Mouse (Mus musculus) heart, embryonic 13.5 days (tissue): ENCODE results near the gene Slc39a13. TPM values are rescaled to one million over a fixed set of nuclear protein-coding genes. Genes with fewer than 3 reads are reported as not detected.
A peak's percentile ranks its signal among the peaks of the same experiment; 100 is the strongest.

Experiments used
- ATAC-seq: fragments of 200-750 bp; cut with Nextera tagmentation; 2 replicates; pipeline ENCODE4 v1.8.0; 2017; ENCODE audit warnings: moderate TSS enrichment; ENCODE audit not compliant: insufficient number of reproducible peaks, low FRiP score, low TSS enrichment; ENCODE audit errors: extremely low read depth
- H3K27ac ChIP-seq: fragments of 300-500 bp; sonication (generic); replicated peaks from 2 replicates; pipeline ENCODE4 v1.5.1; 2015; ENCODE audit warnings: moderate library complexity, mild to moderate bottlenecking, inconsistent platforms
- H3K27me3 ChIP-seq: fragments of 300-500 bp; sonication (generic); replicated peaks from 2 replicates; pipeline ENCODE4 v1.6.1; 2015; ENCODE audit warnings: mild to moderate bottlenecking, inconsistent platforms
- H3K36me3 ChIP-seq: fragments of 300-500 bp; sonication (generic); 2 replicates; pipeline ENCODE4 v1.6.1; 2015; ENCODE audit warnings: mild to moderate bottlenecking, inconsistent platforms
- H3K4me1 ChIP-seq: fragments of 300-500 bp; sonication (generic); 2 replicates; pipeline ENCODE4 v1.6.1; 2015; ENCODE audit warnings: inconsistent platforms
- H3K4me2 ChIP-seq: fragments of 300-500 bp; sonication (generic); 2 replicates; pipeline ENCODE4 v1.6.1; 2015; ENCODE audit warnings: inconsistent platforms, mild to moderate bottlenecking, moderate library complexity
- H3K4me3 ChIP-seq: fragments of 300-500 bp; sonication (generic); 2 replicates; pipeline ENCODE4 v1.5.1; 2015; ENCODE audit warnings: moderate library complexity, mild to moderate bottlenecking, inconsistent platforms
- H3K9ac ChIP-seq: fragments of 300-500 bp; sonication (generic); 2 replicates; pipeline ENCODE4 v1.6.1; 2015; ENCODE audit warnings: inconsistent platforms, mild to moderate bottlenecking, moderate library complexity
- H3K9me3 ChIP-seq: fragments of 300-500 bp; sonication (generic); 2 replicates; pipeline ENCODE4 v1.6.1; 2016; ENCODE audit warnings: inconsistent platforms
- WGBS: fragments of 180-500 bp; shearing (Covaris S2); methylation state at CpG from one replicate; pipeline ENCODE4 v1.1.7; 2015; ENCODE audit warnings: mixed read lengths; 5-methylcytosine and 5-hydroxymethylcytosine counted together
- polyA plus RNA-seq: library from polyadenylated mRNA; unstranded; fragments of >200 nt; fragmentation: Nextera tagmentation; extraction: Ambion mirVana; gene quantifications from 2 replicates; pipeline ENCODE4 v1.2.1, GENCODE M21; 2015

Slc39a13 gene
- polyA plus RNA-seq = 45.0 and 55.5 TPM in 2 replicates

DNA sequence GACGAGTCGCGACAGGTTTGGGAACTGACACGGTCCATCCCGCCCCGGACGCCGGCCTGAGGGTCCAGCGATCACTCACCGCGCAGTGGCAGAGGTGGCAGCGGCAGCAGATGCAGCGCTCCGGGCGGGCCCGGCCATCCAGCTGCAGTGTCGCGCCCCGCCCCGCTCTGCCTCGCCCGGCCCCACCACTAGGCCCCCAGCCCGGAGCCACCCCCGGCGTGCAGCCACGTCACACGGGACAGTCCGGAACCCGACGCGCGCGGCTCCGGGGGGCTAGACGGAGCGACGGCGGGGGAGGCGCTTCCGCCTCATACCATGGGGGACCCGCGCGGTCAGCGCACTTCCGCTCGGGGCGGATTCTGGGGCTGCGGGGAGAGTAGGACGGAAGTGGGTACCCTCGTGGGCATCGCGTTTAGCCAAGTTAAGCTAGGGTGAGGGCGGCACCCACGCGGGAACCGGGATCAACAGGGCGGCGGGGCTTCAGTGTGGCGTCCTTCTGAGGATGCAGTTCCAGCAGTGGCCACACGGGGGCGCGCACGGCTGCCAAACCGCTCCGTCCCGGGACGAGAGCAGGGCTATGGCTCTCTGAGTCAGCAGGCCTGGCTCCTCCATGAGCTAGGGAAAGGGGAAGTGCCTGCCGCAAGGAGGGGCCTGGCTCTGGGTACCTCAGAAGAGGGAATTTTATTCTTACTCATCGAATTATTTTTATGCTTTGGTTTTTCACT lies at the start of gene Slc39a13:
Gene Slc39a13 (minus strand): TSS at position 342 of the 725 bp plus-strand sequence.
- peak; percentile 95 for ATAC-seq
- H3K4me1 ChIP-seq = peaks cover 33% of the 10 kb centered on the region
- peak within 1 kb of the TSS; percentile 90 for H3K9ac ChIP-seq
- H3K4me3 ChIP-seq = peak within 1 kb of the TSS; percentile 78
- H3K36me3 ChIP-seq = peaks cover 29% of the 10 kb centered on the region
- H3K27me3 ChIP-seq = no peaks in the 10 kb centered on the region
- under 1% methylated on average over 68 of the region's 69 CpGs for WGBS
- H3K4me2 ChIP-seq = peak within 1 kb of the TSS; percentile 82
- H3K27ac ChIP-seq = peak within 1 kb of the TSS; percentile 91
- no peaks in the 10 kb centered on the region for H3K9me3 ChIP-seq

DNA sequence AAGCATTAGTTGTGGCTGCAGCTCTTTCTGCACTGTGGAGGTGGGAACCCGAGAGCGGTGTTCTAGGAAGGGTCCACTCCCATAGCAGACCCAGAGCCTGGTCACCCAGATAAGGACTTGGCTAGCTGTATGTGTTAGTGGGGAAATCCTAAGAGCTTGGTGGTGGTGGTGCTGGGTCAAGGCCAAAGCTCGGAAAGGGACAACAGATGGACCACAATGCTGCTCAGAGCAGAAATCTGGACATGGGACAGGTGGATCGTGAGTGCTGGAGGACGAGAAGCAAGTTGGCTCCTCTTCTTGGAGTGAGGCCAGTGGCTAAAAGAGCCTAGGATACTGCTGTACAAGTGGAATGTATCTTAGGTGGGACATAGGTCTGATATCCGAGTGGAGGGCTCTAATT lies 49.3 kb upstream of the Slc39a13 start:
- no peaks in the 10 kb centered on the region for H3K27me3 ChIP-seq
- no peak for ATAC-seq
- 31% methylated on average over 6 of the region's 6 CpGs for WGBS
- H3K4me3 ChIP-seq = peak overlapping the region; percentile 75
- H3K4me2 ChIP-seq = peak overlapping the region; percentile 81
- H3K9ac ChIP-seq = peak overlapping the region; percentile 95
- H3K36me3 ChIP-seq = peaks cover 55% of the 10 kb centered on the region
- peaks cover 62% of the 10 kb centered on the region for H3K4me1 ChIP-seq
- no peaks in the 10 kb centered on the region for H3K9me3 ChIP-seq
- H3K27ac ChIP-seq = peak overlapping the region; percentile 98

DNA sequence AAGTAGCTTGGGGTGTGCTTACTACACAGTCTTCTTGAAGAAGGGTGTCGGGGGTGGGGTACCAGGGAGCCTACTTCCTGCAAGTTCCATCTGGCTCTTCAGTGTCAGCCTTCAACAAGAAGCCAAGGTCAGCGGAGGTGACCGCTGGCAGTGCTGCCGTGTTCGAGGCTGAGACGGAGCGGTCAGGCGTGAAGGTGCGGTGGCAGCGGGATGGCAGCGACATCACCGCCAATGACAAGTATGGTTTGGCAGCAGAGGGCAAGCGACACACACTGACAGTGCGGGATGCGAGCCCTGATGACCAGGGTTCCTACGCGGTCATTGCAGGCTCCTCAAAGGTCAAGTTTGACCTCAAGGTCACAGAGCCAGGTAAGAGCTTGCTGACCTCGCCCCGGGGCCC lies 48.8 kb upstream of the Slc39a13 start:
- Histone ChIP-seq H3K9me3 (no peaks in the 10 kb centered on the region), H3K4me3 (peak overlapping the region; percentile 75), H3K4me1 (peaks cover 57% of the 10 kb centered on the region), H3K4me2 (peak overlapping the region; percentile 81), H3K27ac (peak overlapping the region; percentile 98), H3K36me3 (peaks cover 50% of the 10 kb centered on the region), H3K9ac (peak overlapping the region; percentile 95), H3K27me3 (no peaks in the 10 kb centered on the region)
- ATAC-seq = no peak
- whole genome bisulfite sequencing = 46% methylated on average over 19 of the region's 19 CpGs

DNA sequence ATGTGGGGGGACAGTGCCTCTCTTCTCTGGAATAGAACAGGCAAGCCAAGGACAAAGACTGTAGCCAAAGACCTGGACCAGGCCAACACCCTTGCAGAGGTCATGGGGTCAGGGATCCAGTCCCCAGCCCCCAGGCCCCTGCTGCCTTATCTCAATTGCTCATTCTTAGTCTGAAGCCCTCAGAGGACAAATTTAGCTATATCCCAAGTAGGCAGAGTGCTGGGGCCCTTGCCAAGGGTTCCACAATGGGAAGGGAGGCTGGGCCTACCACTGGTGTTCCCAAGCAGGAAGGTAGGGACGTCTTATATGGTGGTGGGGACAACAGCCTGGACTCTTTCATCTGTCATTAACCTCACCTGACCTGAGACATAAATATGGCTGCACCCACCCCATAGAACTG lies 48.4 kb upstream of the Slc39a13 start:
- Histone ChIP-seq H3K36me3 (peaks cover 46% of the 10 kb centered on the region), H3K4me2 (peak overlapping the region; percentile 81), H3K4me3 (peak overlapping the region; percentile 75), H3K27me3 (no peaks in the 10 kb centered on the region), H3K9ac (peak overlapping the region; percentile 95), H3K4me1 (peaks cover 53% of the 10 kb centered on the region), H3K9me3 (no peaks in the 10 kb centered on the region), H3K27ac (peak overlapping the region; percentile 98)
- ATAC-seq = peak; percentile 34; the same call in 1 of the 2 replicates
- WGBS = 35% methylated on average over 1 of the region's 1 CpGs

DNA sequence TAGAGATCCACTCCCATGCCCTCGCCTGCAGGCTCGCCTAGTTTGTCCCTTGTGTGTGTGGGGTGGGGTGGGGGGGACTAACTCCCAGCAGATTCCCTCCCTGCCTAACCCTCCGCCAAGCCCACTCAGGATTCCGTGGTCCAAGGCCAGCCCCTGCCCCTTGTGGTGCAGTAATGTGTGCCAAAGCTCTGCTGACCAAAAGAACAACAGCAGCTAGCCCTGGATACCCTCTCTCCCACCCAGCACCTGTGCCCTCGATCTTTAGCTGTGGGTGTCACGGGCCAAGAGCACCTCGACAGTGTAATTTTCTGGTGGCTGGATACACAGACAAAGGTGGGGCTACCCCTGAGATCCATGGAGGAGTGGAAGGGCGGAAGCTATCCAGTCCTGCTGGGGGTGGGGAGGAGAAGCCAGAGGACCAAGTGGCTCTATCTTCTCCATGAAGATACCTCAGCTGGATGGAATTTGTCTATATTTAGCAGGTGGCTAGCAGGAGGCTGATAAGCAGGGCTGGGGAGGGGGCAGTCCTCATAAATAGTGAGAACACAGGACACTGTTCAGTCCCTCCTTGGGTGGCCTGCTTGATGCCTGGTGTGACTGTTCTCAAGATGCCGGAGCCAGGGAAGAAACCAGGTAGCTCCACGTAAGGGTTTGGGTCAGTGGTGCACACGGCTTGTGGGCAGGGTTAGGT lies 47.5 kb upstream of the Slc39a13 start, which contains the start of gene Mybpc3:
Gene Mybpc3 (plus strand): TSS at position 560 of the 691 bp plus-strand sequence.
- ATAC-seq = peak; percentile 33; the same call in 1 of the 2 replicates
- Histone ChIP-seq H3K27me3 (no peaks in the 10 kb centered on the region), H3K27ac (peak within 1 kb of the TSS; percentile 98), H3K4me2 (peak within 1 kb of the TSS; percentile 81), H3K9me3 (no peaks in the 10 kb centered on the region), H3K4me1 (peaks cover 51% of the 10 kb centered on the region), H3K9ac (peak within 1 kb of the TSS; percentile 95), H3K36me3 (peaks cover 37% of the 10 kb centered on the region), H3K4me3 (peak within 1 kb of the TSS; percentile 75)
- 34% methylated on average over 11 of the region's 11 CpGs for WGBS

DNA sequence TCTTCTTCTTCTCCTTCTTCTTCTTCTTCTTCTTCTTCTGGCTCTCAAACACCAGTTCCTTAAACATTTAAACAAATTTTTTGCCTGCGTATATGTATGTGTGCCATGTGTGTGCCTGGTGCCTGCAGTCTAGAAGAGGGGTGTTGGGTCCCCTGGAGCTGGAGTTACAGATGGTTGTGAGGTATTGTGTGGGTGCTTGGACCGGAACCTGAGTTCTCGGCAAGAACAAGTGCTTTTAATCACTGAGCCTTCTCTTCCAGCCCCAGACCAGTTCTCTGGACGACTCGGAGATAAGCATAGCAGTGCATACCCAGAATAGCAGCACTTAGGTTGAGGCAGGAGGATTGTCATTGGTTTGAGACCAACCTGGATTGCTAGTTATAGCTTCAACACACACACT lies 46.6 kb upstream of the Slc39a13 start:
- Histone ChIP-seq H3K36me3 (peaks cover 28% of the 10 kb centered on the region), H3K27ac (peak overlapping the region; percentile 98), H3K4me3 (peak overlapping the region; percentile 75), H3K27me3 (no peaks in the 10 kb centered on the region), H3K9ac (0 out of 2 replicates have a peak overlapping the region, but pooled peaks have one; percentile 30), H3K4me2 (peak overlapping the region; percentile 81), H3K4me1 (peaks cover 50% of the 10 kb centered on the region), H3K9me3 (no peaks in the 10 kb centered on the region)
- WGBS = 34% methylated on average over 5 of the region's 5 CpGs
- no peak for ATAC-seq

DNA sequence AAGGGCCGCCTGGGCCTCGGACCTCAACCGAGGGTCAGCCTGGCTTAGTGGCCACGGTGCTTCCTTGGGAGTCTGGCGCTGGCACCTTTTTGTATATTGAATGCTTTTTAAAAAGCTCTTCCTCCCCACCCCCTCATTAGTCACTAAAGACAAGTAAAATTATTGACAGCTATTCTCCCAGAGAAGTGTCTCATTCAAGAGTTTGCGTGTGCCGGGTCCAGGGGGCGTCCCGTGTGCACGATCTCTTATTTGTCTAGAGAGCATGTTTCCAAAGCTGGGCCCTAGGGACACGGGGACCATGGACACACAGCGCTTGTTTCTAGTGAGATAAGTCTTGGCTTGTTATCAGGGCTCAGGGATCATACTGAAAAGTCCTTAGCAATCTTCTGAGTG lies 45.4 kb upstream of the Slc39a13 start:
- Histone ChIP-seq H3K9ac (peak overlapping the region; percentile 84), H3K27ac (peak overlapping the region; percentile 61), H3K4me2 (peak overlapping the region; percentile 88), H3K9me3 (no peaks in the 10 kb centered on the region), H3K36me3 (peaks cover 15% of the 10 kb centered on the region), H3K27me3 (no peaks in the 10 kb centered on the region), H3K4me1 (peaks cover 39% of the 10 kb centered on the region), H3K4me3 (peak overlapping the region; percentile 55)
- no peak for ATAC-seq
- 28% methylated on average over 12 of the region's 12 CpGs for WGBS

DNA sequence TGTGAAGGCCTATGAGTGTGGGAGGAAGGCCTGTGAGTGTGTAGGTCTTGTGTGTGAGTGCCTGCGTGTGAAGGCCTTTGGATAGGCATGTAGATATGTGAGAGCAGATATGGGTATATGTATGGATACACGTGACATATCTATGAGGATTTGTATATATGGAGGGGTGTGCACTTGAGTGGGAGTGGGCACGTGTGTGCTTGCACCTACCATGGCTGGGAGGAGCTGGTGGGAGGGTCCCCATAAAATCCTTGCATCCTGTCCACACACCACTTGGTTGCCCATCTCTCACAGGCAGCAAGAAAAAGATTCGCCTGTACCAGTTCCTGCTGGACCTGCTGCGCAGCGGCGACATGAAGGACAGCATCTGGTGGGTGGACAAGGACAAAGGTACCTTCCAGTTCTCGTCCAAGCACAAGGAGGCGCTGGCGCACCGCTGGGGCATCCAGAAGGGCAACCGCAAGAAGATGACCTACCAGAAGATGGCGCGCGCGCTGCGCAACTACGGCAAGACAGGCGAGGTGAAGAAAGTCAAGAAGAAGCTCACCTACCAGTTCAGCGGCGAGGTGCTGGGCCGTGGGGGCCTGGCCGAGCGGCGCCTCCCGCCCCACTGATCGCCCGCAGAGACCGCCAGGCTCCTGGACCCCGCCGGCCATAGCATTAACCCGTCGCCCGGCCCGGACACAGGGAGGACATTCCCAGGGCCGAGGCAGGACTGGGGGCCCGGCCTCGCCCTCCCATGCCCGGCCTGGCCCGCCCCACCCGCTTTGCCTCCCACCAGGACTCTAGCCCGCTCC lies 44.8 kb upstream of the Slc39a13 start:
- WGBS = 8% methylated on average over 35 of the region's 42 CpGs
- ATAC-seq = no peak
- Histone ChIP-seq H3K4me2 (peak overlapping the region; percentile 88), H3K27ac (peak overlapping the region; percentile 61), H3K4me3 (peak overlapping the region; percentile 55), H3K36me3 (peaks cover 9% of the 10 kb centered on the region), H3K27me3 (no peaks in the 10 kb centered on the region), H3K9me3 (no peaks in the 10 kb centered on the region), H3K4me1 (peaks cover 39% of the 10 kb centered on the region), H3K9ac (peak overlapping the region; percentile 84)

DNA sequence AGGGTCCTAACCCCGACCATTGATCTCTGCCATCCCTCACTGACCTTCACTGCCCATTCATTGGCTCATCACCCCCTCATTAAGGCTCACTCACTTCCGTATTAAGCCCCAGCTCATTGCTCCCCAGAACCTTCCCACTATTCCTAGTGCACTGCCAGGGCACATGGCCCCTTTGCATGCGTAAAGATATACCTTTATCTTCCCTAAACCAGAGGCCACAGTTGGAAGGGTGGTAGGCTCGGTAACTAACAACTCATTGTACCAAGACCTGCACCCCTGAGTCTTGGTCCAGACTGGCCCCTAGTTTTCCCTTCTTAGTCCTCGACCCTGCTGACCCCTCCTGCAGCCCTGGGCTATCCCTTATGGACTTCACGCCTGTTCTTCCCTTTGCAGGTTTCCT lies 43.6 kb upstream of the Slc39a13 start:
- ATAC-seq = no peak
- 66% methylated on average over 6 of the region's 6 CpGs for WGBS
- Histone ChIP-seq H3K4me2 (no peak overlapping the region), H3K9ac (no peak overlapping the region), H3K4me3 (no peak overlapping the region), H3K4me1 (peaks cover 39% of the 10 kb centered on the region), H3K9me3 (no peaks in the 10 kb centered on the region), H3K27me3 (no peaks in the 10 kb centered on the region), H3K36me3 (no peaks in the 10 kb centered on the region), H3K27ac (no peak overlapping the region)

DNA sequence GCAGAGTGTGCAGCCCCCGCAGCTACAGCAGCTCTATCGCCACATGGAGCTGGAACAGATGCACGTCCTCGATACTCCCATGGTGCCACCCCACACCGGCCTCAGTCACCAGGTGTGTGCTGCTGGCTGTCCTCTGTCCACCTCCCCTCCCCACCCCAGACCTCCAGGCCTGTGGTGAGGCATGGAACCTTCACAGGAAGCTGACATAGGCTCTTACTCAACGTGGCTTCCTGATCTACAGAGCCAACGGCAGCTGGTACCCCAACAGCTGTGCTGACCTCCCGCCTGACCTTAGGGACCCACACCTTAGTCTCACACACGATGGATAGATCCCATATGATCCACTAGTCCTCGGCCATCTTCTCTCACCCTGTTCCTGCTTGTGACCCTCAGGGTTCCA lies 43.1 kb upstream of the Slc39a13 start:
- no peaks in the 10 kb centered on the region for H3K9me3 ChIP-seq
- no peak overlapping the region for H3K27ac ChIP-seq
- WGBS = 69% methylated on average over 10 of the region's 10 CpGs

DNA sequence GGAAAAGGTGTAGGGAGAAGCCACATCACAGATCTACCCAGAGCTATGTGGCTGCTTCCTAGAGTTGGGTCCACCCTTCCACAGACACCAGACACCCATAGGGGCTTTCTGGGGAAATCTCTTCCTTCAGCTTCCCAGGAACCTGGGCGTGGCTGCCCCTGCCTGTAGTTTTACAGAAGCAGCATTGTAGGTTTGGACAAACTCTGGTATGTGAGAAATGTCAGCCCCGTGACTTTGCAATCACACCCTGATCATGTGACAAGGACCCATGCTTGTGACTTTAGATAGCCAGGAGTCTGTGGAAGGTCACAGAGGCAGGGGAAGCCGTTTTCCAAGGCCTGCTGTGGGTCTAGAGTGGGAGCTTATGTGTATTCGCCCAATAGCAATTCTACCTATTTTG lies 42.3 kb upstream of the Slc39a13 start:
- Histone ChIP-seq H3K27me3 (no peaks in the 10 kb centered on the region), H3K9me3 (no peaks in the 10 kb centered on the region), H3K4me2 (0 out of 2 replicates have a peak overlapping the region, but pooled peaks have one; percentile 7), H3K4me1 (peaks cover 36% of the 10 kb centered on the region), H3K27ac (peak overlapping the region; percentile 56), H3K36me3 (no peaks in the 10 kb centered on the region), H3K4me3 (no peak overlapping the region), H3K9ac (peak overlapping the region; percentile 61; the same call in 1 of the 2 replicates)
- ATAC-seq = no peak
- WGBS = 35% methylated on average over 4 of the region's 4 CpGs

More for the DNA sequence above, 43.1 kb upstream of the Slc39a13 start:
- Histone ChIP-seq H3K4me3 (no peak overlapping the region), H3K27me3 (no peaks in the 10 kb centered on the region), H3K9ac (peak overlapping the region; percentile 61), H3K4me1 (peaks cover 39% of the 10 kb centered on the region), H3K36me3 (no peaks in the 10 kb centered on the region), H3K4me2 (no peak overlapping the region)
- no peak for ATAC-seq
